In the genomic region with DNA sequence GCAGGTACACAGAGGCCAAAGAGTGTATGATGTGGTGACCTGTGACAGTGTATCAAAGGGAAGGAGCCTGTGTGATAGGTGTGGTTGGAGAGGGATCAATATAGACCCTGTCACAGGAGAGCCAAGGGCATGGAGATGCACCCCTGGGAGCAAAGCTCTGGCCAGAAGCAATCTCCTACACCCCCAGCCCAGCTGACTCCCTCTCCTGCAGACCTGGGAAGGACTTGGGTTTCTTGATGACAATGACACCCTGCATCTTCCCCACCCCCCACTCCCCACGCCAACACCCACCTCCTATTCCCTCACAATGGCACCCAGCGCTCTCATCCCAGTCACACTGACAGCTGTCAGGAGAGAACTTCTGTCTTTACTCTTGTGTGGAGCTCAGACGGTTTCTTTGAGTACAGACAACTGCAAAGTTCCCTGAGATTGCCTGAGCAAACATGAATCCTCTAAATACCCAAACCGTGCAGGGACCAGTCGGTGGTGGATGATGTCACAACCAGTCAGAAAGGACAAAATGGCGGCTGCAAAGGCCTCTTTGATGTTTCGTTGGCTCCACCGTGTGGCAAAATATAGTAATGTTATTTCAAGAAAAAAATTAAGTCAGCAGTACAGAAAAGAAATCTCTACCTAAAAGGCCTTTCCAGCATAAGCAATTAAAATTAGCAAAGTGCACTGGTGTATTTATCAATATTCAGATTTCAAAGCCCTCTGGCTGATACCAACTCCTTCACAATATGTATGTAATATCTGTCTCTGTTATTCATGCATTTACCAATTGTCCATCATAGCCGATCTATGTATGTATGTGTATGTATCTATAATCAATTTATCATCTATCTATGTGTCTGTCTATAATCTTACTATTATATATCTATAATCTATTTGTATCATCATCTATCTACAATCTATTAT, we compare ENCODE assay signal across 8 mouse cellular contexts. TPM values are rescaled to one million over a fixed set of nuclear protein-coding genes. Genes with fewer than 3 reads are reported as not detected.
DNase-seq lines count a peak whose midpoint lies in the region; ATAC-seq and TF ChIP-seq lines count a peak whose summit lies in the region.

No protein-coding gene starts in this region.

- DNase-seq in ES-E14 (ENCODE audit: low read depth, low spot score): peak; percentile 74
- DNase-seq in forebrain, embryonic 14.5 days (ENCODE audit: low spot score): peak; percentile 96
- DNase-seq in heart, postnatal 25 days (ENCODE audit: low spot score): peak; percentile 49
- DNase-seq in layer of hippocampus, adult 11-12 months (ENCODE audit: low spot score): peak; percentile 86
- DNase-seq in testis, postnatal 10 days (ENCODE audit: low spot score): peak; percentile 63

- H3K36me3 ChIP-seq in ES-E14 (ENCODE audit: control insufficient read depth, insufficient read depth, low read length, poor library complexity, severe bottlenecking): no peaks in the 10 kb centered on the region
- no peaks in the 10 kb centered on the region for H3K36me3 ChIP-seq in forebrain, embryonic 14.5 days (ENCODE audit: control insufficient read depth, insufficient read depth, low read length)
- no peaks in the 10 kb centered on the region for H3K36me3 ChIP-seq in liver, embryonic 16.5 days (ENCODE audit: control insufficient read depth, insufficient read depth)
- H3K36me3 ChIP-seq in neural tube, embryonic 12.5 days: no peaks in the 10 kb centered on the region

- no peaks in the 10 kb centered on the region for H3K9me3 ChIP-seq in ES-E14 (ENCODE audit: control insufficient read depth, insufficient read depth, low read depth, low read length)
- H3K9me3 ChIP-seq in forebrain, embryonic 14.5 days (replicated peaks; ENCODE audit: control insufficient read depth, low read length): no peaks in the 10 kb centered on the region
- no peaks in the 10 kb centered on the region for H3K9me3 ChIP-seq in liver, embryonic 16.5 days (replicated peaks; ENCODE audit: control insufficient read depth, low read length)
- no peaks in the 10 kb centered on the region for H3K9me3 ChIP-seq in neural tube, embryonic 12.5 days

- in situ Hi-C loops in ES-E14 (cut with MboI; ENCODE audit: low sequenced_read_pairs in 2 of 2, unreplicated experiment in 2 of 2): loop anchor here in 1 of 2 experiments (5.0 to 10.0 kb wide), 2 partner anchors 154 to 387 kb away; no protein-coding TSS in a partner anchor

- H3K9ac ChIP-seq in ES-E14 (ENCODE audit: insufficient read depth, low read depth, low read length, poor library complexity, severe bottlenecking): peak overlapping the region; percentile 74; the same call in 1 of the 2 replicates
- H3K9ac ChIP-seq in forebrain, embryonic 14.5 days (ENCODE audit: low read length): peak overlapping the region; percentile 66
- peak overlapping the region; percentile 47 for H3K9ac ChIP-seq in liver, embryonic 16.5 days (ENCODE audit: low read depth, low read length)
- H3K9ac ChIP-seq in neural tube, embryonic 12.5 days: peak overlapping the region; percentile 66

- peak overlapping the region; percentile 49 for H3K4me2 ChIP-seq in forebrain, embryonic 14.5 days (ENCODE audit: low read length)
- peak overlapping the region; percentile 57 for H3K4me2 ChIP-seq in liver, embryonic 16.5 days (ENCODE audit: low read depth, low read length)
- peak overlapping the region; percentile 65 for H3K4me2 ChIP-seq in neural tube, embryonic 12.5 days (replicated peaks)

- peak; percentile 91 for ATAC-seq in cerebellum, adult (ENCODE audit: insufficient number of reproducible peaks, low FRiP score, low TSS enrichment)
- peak; percentile 94 for ATAC-seq in forebrain, embryonic 14.5 days
- ATAC-seq in liver, embryonic 16.5 days (ENCODE audit: low read depth): peak; percentile 67
- ATAC-seq in neural tube, embryonic 12.5 days (ENCODE audit: low FRiP score, low read depth): peak; percentile 84

- WGBS in forebrain, embryonic 14.5 days: 13% methylated on average over 9 of the region's 9 CpGs
- 17% methylated on average over 9 of the region's 9 CpGs for WGBS in liver, embryonic 16.5 days (ENCODE audit: insufficient replicate concordance)
- 22% methylated on average over 9 of the region's 9 CpGs for WGBS in neural tube, embryonic 12.5 days

- peak overlapping the region; percentile 17 to 56; a peak in 3 of 4 replicates for H3K4me3 ChIP-seq in ES-E14 (ENCODE audit: insufficient read depth in 1 of 2, low read depth in 1 of 2, low read length in 2 of 2, poor library complexity in 1 of 2, severe bottlenecking in 1 of 2)
- H3K4me3 ChIP-seq in forebrain, embryonic 14.5 days (ENCODE audit: low read depth, low read length): peak overlapping the region; percentile 30
- H3K4me3 ChIP-seq in liver, embryonic 16.5 days (ENCODE audit: low read depth, low read length): peak overlapping the region; percentile 35
- peak overlapping the region; percentile 31; the same call in 1 of the 2 replicates for H3K4me3 ChIP-seq in neural tube, embryonic 12.5 days

- no peak overlapping the region for H3K27ac ChIP-seq in ES-E14 (ENCODE audit: insufficient read depth, low read depth, low read length, poor library complexity, severe bottlenecking)
- H3K27ac ChIP-seq in forebrain, embryonic 14.5 days (ENCODE audit: low read depth, low read length): peak overlapping the region; percentile 46; the same call in 1 of the 2 replicates
- H3K27ac ChIP-seq in liver, embryonic 16.5 days (ENCODE audit: low read length): no peak overlapping the region
- H3K27ac ChIP-seq in neural tube, embryonic 12.5 days: no peak overlapping the region

- H3K27me3 ChIP-seq in forebrain, embryonic 14.5 days (replicated peaks; ENCODE audit: control insufficient read depth, insufficient read depth, low read length): no peaks in the 10 kb centered on the region
- H3K27me3 ChIP-seq in liver, embryonic 16.5 days (ENCODE audit: control insufficient read depth, insufficient read depth, low read depth, low read length): no peaks in the 10 kb centered on the region
- no peaks in the 10 kb centered on the region for H3K27me3 ChIP-seq in neural tube, embryonic 12.5 days (replicated peaks)

- H3K4me1 ChIP-seq in ES-E14 (ENCODE audit: control insufficient read depth in 2 of 2, insufficient read depth in 2 of 2, low read length in 2 of 2, poor library complexity in 1 of 2): peaks cover 0 to 2% of the 10 kb centered on the region in 2 experiments; a peak in 1 of 4 replicates
- no peaks in the 10 kb centered on the region for H3K4me1 ChIP-seq in forebrain, embryonic 14.5 days (ENCODE audit: control insufficient read depth, insufficient read depth, low read length)
- peaks cover 2% of the 10 kb centered on the region; the same call in 1 of the 2 replicates for H3K4me1 ChIP-seq in liver, embryonic 16.5 days (ENCODE audit: control insufficient read depth, low read depth, low read length)
- no peaks in the 10 kb centered on the region for H3K4me1 ChIP-seq in neural tube, embryonic 12.5 days

- intact Hi-C loops in heart, postnatal 25 days (cut with DNase I): loop anchor here (1.0 to 10.0 kb wide), 5 partner anchors 18 to 402 kb away; partner anchors contain the start of gene Degs1

TF ChIP-seq in ES-E14, 5 proteins besides CTCF, POLR2A, EP300 and RAD21:
- TF ChIP-seq ZC3H11A (IDR thresholded peaks at IDR 0.05; ENCODE audit: borderline replicate concordance, low read depth, low read length) (peak; percentile 92), HCFC1 (IDR thresholded peaks at IDR 0.05; ENCODE audit: borderline replicate concordance, insufficient read depth, low read length) (no peak), MAFK (IDR thresholded peaks at IDR 0.05; ENCODE audit: insufficient read depth, low read depth, low read length) (no peak), CHD2 (IDR thresholded peaks at IDR 0.05; ENCODE audit: low read depth, low read length) (no peak), ZNF384 (IDR thresholded peaks at IDR 0.05; ENCODE audit: low read depth, low read length) (peak; percentile 77)

RNA-seq across cellular contexts. Expression of gene Capn2, which starts 21.9 kb away (rescaled TPM):
- total RNA-seq in ES-E14 (2012; rRNA removed): 38.3 and 72.3 TPM in 2 replicates
- polyA plus RNA-seq in forebrain, embryonic 14.5 days (2014; fragmentation: Nextera tagmentation; extraction: Ambion mirVana): 39.6 and 53.5 TPM in 2 replicates
- total RNA-seq in heart, postnatal 25 days (2021): 10 to 100 TPM; 63.3 to 73.1 TPM
- 25.0 and 27.4 TPM in 2 replicates for polyA plus RNA-seq in liver, embryonic 16.5 days (2015; fragmentation: Nextera tagmentation; extraction: Ambion mirVana)
- polyA plus RNA-seq in neural tube, embryonic 12.5 days (2016; fragmentation: Nextera tagmentation; extraction: Ambion mirVana): 104 and 115 TPM in 2 replicates

RNA-seq across cellular contexts. Expression of gene Capn8, which starts 25.5 kb away (rescaled TPM):
- not detected in 2 replicates for total RNA-seq in ES-E14 (2012; rRNA removed)
- polyA plus RNA-seq in forebrain, embryonic 14.5 days (2014; fragmentation: Nextera tagmentation; extraction: Ambion mirVana): 0.06 TPM in 1 of 2 replicates, not detected in the other
- total RNA-seq in heart, postnatal 25 days (2021): not detected
- 0.05 TPM in 1 of 2 replicates, not detected in the other for polyA plus RNA-seq in liver, embryonic 16.5 days (2015; fragmentation: Nextera tagmentation; extraction: Ambion mirVana)
- polyA plus RNA-seq in neural tube, embryonic 12.5 days (2016; fragmentation: Nextera tagmentation; extraction: Ambion mirVana): 0.10 and 0.15 TPM in 2 replicates
